Mouse (Mus musculus) stomach, embryonic 15.5 days (tissue): ENCODE measurements around the gene Tpt1. TPM values are rescaled to one million over a fixed set of nuclear protein-coding genes. Genes with fewer than 3 reads are reported as not detected.
A peak's percentile ranks its signal among the peaks of the same experiment; 100 is the strongest.

Source experiments
- ATAC-seq: fragments of 200-750 bp; cut with Nextera tagmentation; 2 replicates; pipeline ENCODE4 v1.8.0; 2017; ENCODE audit warnings: low read depth, moderate number of reproducible peaks, moderate TSS enrichment; ENCODE audit not compliant: insufficient read depth, low FRiP score
- H3K27ac ChIP-seq: fragments of 300-500 bp; sonication (generic); 2 replicates; pipeline ENCODE4 v1.5.1; 2015; ENCODE audit warnings: mild to moderate bottlenecking, inconsistent platforms
- H3K27me3 ChIP-seq: fragments of 300-500 bp; sonication (generic); replicated peaks from 2 replicates; pipeline ENCODE4 v1.6.1; 2015; ENCODE audit warnings: inconsistent platforms
- H3K36me3 ChIP-seq: fragments of 300-500 bp; sonication (generic); 2 replicates; pipeline ENCODE4 v1.6.1; 2015; ENCODE audit warnings: inconsistent platforms
- H3K4me1 ChIP-seq: fragments of 300-500 bp; sonication (generic); 2 replicates; pipeline ENCODE4 v1.6.1; 2015; ENCODE audit warnings: inconsistent platforms
- H3K4me2 ChIP-seq: fragments of 300-500 bp; sonication (generic); 2 replicates; pipeline ENCODE4 v1.6.1; 2015; ENCODE audit warnings: mild to moderate bottlenecking, inconsistent platforms
- H3K4me3 ChIP-seq: fragments of 300-500 bp; sonication (generic); replicated peaks from 2 replicates; pipeline ENCODE4 v1.5.1; 2015; ENCODE audit warnings: inconsistent platforms
- H3K9ac ChIP-seq: fragments of 300-500 bp; sonication (generic); 2 replicates; pipeline ENCODE4 v1.6.1; 2015; ENCODE audit warnings: inconsistent platforms
- H3K9me3 ChIP-seq: fragments of 300-500 bp; sonication (generic); 2 replicates; pipeline ENCODE4 v1.6.1; 2016; ENCODE audit warnings: inconsistent platforms
- WGBS: fragments of 180-500 bp; shearing (Covaris S2); methylation state at CpG from one replicate; pipeline ENCODE4 v1.1.7; 2015; 5-methylcytosine and 5-hydroxymethylcytosine counted together
- polyA plus RNA-seq: library from polyadenylated mRNA; unstranded; fragments of >200 nt; fragmentation: Nextera tagmentation; extraction: Ambion mirVana; gene quantifications from 2 replicates; pipeline ENCODE4 v1.2.1, GENCODE M21; 2015

The Tpt1 gene
- polyA plus RNA-seq = 999 and 1,085 TPM in 2 replicates

DNA sequence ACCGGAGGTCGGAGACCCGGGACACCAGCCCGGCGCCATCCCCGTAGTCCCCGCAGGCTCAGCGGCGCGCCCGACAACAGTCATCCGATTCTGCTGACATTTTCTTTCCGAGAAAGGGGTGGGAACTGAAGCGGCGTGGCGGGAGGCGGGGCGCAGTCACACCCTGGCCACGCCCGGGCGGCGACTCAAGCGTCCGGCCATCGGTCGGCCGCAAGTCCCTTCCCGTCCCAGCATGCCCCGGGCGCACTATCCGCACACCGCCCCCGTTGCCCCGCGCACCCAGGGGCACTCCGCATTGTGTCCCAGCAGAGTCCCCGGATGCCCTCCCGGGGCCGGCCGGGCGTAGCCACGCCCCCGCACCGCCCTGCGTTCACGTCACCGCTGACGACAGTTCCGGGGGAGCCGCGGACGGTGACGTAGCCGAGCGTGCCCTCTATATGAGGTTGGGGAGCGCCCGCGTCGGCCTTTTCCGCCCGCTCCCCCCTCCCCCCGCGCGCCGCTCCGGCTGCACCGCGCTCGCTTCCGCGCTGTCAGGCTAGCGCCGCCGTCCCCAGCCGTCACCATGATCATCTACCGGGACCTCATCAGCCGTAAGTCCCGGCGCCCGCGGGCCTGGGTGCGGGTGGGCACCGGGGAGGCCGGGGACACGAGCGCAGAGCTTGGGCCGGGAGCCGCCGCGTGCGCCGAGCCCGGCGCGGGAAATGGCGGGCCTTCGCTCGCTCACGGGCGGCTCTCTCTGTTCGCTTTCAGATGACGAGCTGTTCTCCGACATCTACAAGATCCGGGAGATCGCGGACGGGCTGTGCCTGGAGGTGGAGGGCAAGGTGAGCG lies at the start of gene Tpt1:
Gene Tpt1 (plus strand): TSS at position 227 of the 831 bp plus-strand sequence.
- Histone ChIP-seq H3K27me3 (no peaks in the 10 kb centered on the region), H3K36me3 (peaks cover 29% of the 10 kb centered on the region), H3K4me3 (peak within 1 kb of the TSS; percentile 89), H3K9me3 (no peaks in the 10 kb centered on the region), H3K4me2 (peak within 1 kb of the TSS; percentile 64), H3K27ac (peak within 1 kb of the TSS; percentile 98), H3K4me1 (peaks cover 12% of the 10 kb centered on the region), H3K9ac (peak within 1 kb of the TSS; percentile 95)
- WGBS = under 1% methylated on average over 104 of the region's 108 CpGs
- ATAC-seq = peak; percentile 98

DNA sequence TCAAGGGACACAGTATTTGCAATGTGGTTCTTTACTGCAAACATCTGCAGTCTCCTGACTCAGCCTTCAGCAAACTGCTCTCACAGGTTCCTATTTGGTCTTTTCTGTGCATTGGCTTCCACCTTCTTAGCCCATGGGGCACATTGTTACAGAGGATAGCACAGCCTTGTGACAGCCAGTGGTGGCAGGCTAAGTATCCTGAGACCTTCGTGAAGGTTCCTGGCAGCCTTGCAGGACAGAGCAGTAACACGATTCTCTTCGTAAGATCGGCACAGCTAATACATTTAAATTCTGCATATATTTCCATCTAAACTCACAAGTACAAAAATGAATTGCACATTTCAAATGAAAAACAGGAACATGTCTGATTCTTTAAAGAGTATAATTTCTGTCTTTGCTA lies 49.0 kb upstream of the Tpt1 start:
- H3K27me3 ChIP-seq = no peaks in the 10 kb centered on the region
- H3K9ac ChIP-seq = no peak overlapping the region
- H3K9me3 ChIP-seq = no peaks in the 10 kb centered on the region
- H3K27ac ChIP-seq = no peak overlapping the region
- no peak overlapping the region for H3K4me3 ChIP-seq
- no peak overlapping the region for H3K4me2 ChIP-seq
- ATAC-seq = no peak
- WGBS = 83% methylated on average over 4 of the region's 4 CpGs
- no peaks in the 10 kb centered on the region for H3K4me1 ChIP-seq
- no peaks in the 10 kb centered on the region for H3K36me3 ChIP-seq

GRCm38 (mm10) chr14:75797769-75798386 lies 47.0 kb upstream of the Tpt1 start:
- Histone ChIP-seq H3K36me3 (no peaks in the 10 kb centered on the region), H3K27ac (no peak overlapping the region), H3K4me1 (no peaks in the 10 kb centered on the region), H3K9me3 (no peaks in the 10 kb centered on the region), H3K4me3 (no peak overlapping the region), H3K4me2 (no peak overlapping the region), H3K9ac (no peak overlapping the region), H3K27me3 (no peaks in the 10 kb centered on the region)
- WGBS = 43% methylated on average over 5 of the region's 5 CpGs
- ATAC-seq = no peak

DNA sequence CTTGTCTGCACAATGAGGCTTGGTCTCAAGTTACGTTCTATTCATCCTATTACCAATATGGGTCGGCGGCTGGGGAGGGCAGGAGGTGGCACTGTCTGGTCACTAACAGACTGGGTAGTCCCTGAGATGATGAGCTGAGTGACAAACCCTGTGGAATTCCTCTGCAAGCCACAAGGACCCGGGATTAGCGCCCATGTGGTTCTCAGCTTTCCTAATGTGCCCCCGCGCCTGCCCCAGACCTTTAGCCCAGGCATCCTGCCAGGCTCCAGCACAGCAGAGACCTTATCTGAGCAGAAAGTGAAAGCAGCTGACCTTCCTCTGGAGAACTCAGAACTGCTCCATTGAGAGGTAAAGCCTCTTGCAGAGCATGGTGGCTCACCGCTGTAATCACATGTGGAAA lies 37.1 kb upstream of the Tpt1 start:
- Histone ChIP-seq H3K9me3 (no peaks in the 10 kb centered on the region), H3K36me3 (no peaks in the 10 kb centered on the region), H3K27me3 (no peaks in the 10 kb centered on the region), H3K27ac (no peak overlapping the region), H3K4me3 (no peak overlapping the region), H3K4me2 (no peak overlapping the region), H3K9ac (no peak overlapping the region), H3K4me1 (no peaks in the 10 kb centered on the region)
- WGBS = 75% methylated on average over 8 of the region's 8 CpGs
- no peak for ATAC-seq

DNA sequence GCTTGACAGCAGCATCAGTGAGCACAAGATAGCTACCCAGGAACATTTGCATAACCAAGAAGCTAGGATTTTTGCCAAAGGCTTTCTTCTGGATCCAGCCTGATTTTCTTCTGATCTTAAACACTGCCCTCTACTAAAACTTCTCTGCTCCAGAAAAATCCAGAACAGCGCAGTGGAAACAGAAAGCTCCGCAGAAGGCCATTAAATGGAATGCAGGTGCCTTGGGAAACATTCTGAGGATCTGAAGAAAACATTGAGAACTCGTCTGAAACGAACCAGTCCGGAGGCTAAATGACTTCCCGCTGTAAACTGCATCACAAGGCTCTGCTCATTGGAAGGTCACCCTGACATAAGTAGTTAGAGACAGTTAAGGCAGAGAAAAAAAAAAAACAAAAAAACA lies 35.0 kb upstream of the Tpt1 start:
- Histone ChIP-seq H3K4me3 (no peak overlapping the region), H3K9ac (no peak overlapping the region), H3K36me3 (no peaks in the 10 kb centered on the region), H3K4me2 (no peak overlapping the region), H3K4me1 (no peaks in the 10 kb centered on the region), H3K9me3 (no peaks in the 10 kb centered on the region), H3K27ac (no peak overlapping the region), H3K27me3 (no peaks in the 10 kb centered on the region)
- no peak for ATAC-seq
- 83% methylated on average over 6 of the region's 6 CpGs for WGBS

GRCm38 (mm10) chr14:75818528-75818927 lies 26.4 kb upstream of the Tpt1 start:
- ATAC-seq = no peak
- Histone ChIP-seq H3K4me1 (no peaks in the 10 kb centered on the region), H3K9ac (no peak overlapping the region), H3K27me3 (no peaks in the 10 kb centered on the region), H3K36me3 (no peaks in the 10 kb centered on the region), H3K9me3 (no peaks in the 10 kb centered on the region), H3K4me2 (no peak overlapping the region), H3K27ac (no peak overlapping the region), H3K4me3 (no peak overlapping the region)
- WGBS = 75% methylated on average over 2 of the region's 2 CpGs

DNA sequence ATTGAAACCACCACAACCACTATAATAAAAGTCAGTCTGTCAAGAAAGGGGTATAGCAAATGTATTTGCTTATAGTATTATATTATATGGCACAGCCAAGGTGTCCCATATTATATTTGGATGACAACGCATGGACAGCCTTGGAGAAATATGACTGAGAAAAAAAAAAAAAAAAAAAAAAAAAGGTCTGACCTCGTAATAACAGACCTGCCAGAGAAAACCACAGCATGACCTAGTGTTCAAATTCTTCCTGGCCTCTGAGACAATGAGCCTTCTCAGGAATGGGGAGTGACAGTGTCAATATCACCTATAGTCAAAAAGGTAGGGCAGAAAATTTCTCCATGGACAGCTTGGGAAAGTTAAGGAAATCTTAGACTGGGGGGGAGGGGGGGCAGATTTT lies 25.6 kb upstream of the Tpt1 start:
- H3K4me2 ChIP-seq = no peak overlapping the region
- 73% methylated on average over 2 of the region's 2 CpGs for WGBS
- H3K36me3 ChIP-seq = no peaks in the 10 kb centered on the region
- ATAC-seq = no peak
- H3K9ac ChIP-seq = no peak overlapping the region
- no peaks in the 10 kb centered on the region for H3K27me3 ChIP-seq
- H3K9me3 ChIP-seq = no peaks in the 10 kb centered on the region
- H3K4me3 ChIP-seq = no peak overlapping the region
- no peak overlapping the region for H3K27ac ChIP-seq
- no peaks in the 10 kb centered on the region for H3K4me1 ChIP-seq

DNA sequence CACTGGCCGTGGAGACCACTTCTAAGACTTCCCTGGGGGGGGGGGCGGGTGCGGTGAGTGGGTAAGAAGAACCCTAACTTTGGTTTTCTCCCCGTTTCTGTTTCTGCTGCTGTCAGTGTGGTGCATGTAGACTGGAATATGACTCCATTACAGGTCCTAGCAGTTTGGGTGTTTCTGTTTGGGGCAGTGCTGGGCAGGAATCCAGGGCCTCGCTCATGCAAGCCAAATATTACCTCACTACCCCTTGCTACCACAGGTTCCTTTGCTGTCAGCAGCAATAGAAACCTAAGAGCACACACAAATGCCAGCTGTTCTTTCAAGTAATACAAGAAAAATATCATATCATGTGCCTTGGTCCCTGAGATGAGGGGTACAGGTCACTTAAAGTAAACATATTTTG lies 24.9 kb upstream of the Tpt1 start:
- no peaks in the 10 kb centered on the region for H3K4me1 ChIP-seq
- no peaks in the 10 kb centered on the region for H3K36me3 ChIP-seq
- no peaks in the 10 kb centered on the region for H3K27me3 ChIP-seq
- 70% methylated on average over 5 of the region's 5 CpGs for WGBS
- H3K4me3 ChIP-seq = no peak overlapping the region
- no peak overlapping the region for H3K4me2 ChIP-seq
- H3K9me3 ChIP-seq = no peaks in the 10 kb centered on the region
- no peak overlapping the region for H3K27ac ChIP-seq
- no peak overlapping the region for H3K9ac ChIP-seq
- ATAC-seq = no peak

DNA sequence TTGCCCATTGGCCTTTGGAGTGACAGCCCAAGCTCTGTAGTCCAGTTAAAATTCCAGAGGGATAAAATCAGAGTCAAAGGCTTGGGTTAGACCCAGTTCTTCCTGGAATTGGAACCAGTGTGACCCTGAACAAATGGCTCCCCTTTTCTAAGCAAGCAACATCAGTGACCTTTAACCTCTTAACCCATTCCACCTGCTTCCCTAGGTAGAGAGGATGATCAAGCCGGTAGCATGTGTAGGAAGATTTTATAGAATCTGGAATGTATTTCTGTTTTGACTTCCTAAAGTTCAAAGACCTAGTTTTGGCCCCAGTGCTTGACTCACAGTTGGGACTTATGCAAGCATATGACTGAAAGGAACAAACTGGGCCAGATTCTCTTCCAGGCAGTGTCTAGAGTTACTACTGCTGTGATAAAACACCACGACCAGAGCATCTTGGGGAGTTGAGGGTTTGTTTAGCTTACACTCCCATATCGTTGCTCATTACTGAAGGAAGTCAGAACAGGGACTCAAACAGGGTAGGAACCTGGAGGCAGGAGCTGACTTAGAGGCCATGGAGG lies 18.0 kb upstream of the Tpt1 start:
- 50% methylated on average over 3 of the region's 3 CpGs for WGBS
- no peak overlapping the region for H3K9ac ChIP-seq
- H3K27ac ChIP-seq = no peak overlapping the region
- no peaks in the 10 kb centered on the region for H3K9me3 ChIP-seq
- H3K4me3 ChIP-seq = no peak overlapping the region
- no peak overlapping the region for H3K4me2 ChIP-seq
- ATAC-seq = no peak
- H3K36me3 ChIP-seq = no peaks in the 10 kb centered on the region
- H3K4me1 ChIP-seq = 0 out of 2 replicates have a peak, but pooled peaks cover 9% of the 10 kb centered on the region
- no peaks in the 10 kb centered on the region for H3K27me3 ChIP-seq

- H3K4me1 ChIP-seq = 0 out of 2 replicates have a peak, but pooled peaks cover 14% of the 10 kb centered on the region
- no peaks in the 10 kb centered on the region for H3K9me3 ChIP-seq
- no peak overlapping the region; the same call in 1 of the 2 replicates for H3K4me2 ChIP-seq
- no peak overlapping the region for H3K27ac ChIP-seq
- no peak overlapping the region for H3K9ac ChIP-seq
- no peaks in the 10 kb centered on the region for H3K36me3 ChIP-seq
- no peak for ATAC-seq
- no peak overlapping the region for H3K4me3 ChIP-seq
- WGBS = 28% methylated on average over 11 of the region's 11 CpGs
- no peaks in the 10 kb centered on the region for H3K27me3 ChIP-seq
These were observed 16.7 kb upstream of the Tpt1 start for GRCm38 (mm10) chr14:75828221-75828620.

DNA sequence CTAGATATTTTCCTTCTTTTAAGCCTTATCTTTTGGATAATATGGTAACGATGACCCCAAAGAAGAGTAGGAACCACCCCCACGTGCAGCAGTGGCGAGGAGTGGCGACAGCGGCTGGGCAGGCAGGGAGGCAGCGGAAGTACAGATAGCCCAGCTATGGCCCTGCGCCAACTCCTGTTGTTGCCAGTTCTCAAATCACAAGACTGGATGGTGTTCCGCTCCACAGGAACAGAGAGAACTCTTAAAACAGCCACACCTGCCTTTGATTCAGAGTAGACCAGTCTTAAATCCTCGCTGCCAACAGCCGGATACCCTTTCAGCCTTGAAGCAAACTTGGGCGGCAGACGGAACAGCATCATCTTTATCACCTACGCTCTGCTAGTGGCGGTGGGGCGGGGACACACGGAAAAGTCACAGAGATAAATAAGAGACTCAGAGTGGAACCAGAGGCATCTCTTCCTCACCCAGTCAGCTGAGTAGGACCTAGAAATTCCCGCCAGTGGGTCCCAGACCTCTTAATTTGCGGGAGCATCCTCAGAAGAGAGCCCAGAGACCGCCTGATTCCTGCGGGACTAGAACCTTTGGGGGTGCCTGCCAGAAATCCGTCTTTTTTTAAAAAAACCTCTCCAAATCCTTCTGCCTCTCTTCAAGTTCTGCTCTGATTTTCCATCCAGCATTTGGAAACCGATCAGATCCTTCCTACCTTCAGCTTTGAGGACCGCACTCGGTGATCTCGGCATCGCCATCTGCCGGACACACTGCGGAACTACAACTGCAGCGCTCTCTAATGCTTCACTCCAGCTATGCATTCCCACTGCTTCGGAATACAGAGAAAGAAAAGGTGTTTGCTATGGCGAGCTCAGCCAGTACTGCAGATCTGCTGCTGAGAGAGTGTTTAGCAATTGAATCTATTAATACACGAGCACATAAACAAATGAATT lies 15.8 kb upstream of the Tpt1 start:
- no peak overlapping the region for H3K9ac ChIP-seq
- H3K9me3 ChIP-seq = no peaks in the 10 kb centered on the region
- peak overlapping the region; percentile 32 for H3K4me3 ChIP-seq
- no peaks in the 10 kb centered on the region for H3K36me3 ChIP-seq
- 8% methylated on average over 32 of the region's 32 CpGs for WGBS
- no peak overlapping the region for H3K27ac ChIP-seq
- H3K4me2 ChIP-seq = peak overlapping the region; percentile 63
- ATAC-seq = no peak
- no peaks in the 10 kb centered on the region for H3K27me3 ChIP-seq
- peaks cover 17% of the 10 kb centered on the region; the same call in 1 of the 2 replicates for H3K4me1 ChIP-seq
